Mouse (Mus musculus): ENCODE data around the gene Gmeb1.

- TF ChIP-seq GATA1 (IDR thresholded peaks at IDR 0.05; ENCODE audit: borderline replicate concordance, low read length) (no peak), FLI1 (IDR thresholded peaks at IDR 0.05; ENCODE audit: low read length) (no peak)
Measured at GRCm38 (mm10) chr4:132291624-132292335, 30.4 kb upstream of the Gmeb1 start.

All from megakaryocyte, embryonic 14.5 days (primary cell).